Mouse (Mus musculus) myocyte (in vitro differentiated cells): ENCODE results near the gene Cdca5. TPM values are rescaled to one million over a fixed set of nuclear protein-coding genes. Genes with fewer than 3 reads are reported as not detected.
A peak's percentile ranks its signal among the peaks of the same experiment; 100 is the strongest.

Experiments used
- H3K27me3 ChIP-seq: one replicate; pipeline ENCODE4 v1.6.1; 2011; ENCODE audit not compliant: control insufficient read depth, insufficient read depth, insufficient read length
- H3K36me3 ChIP-seq: one replicate; pipeline ENCODE4 v1.6.1; 2011; ENCODE audit not compliant: control insufficient read depth, insufficient read depth
- H3K4me2 ChIP-seq: one replicate; pipeline ENCODE4 v1.6.1; 2011; ENCODE audit warnings: low read depth, control low read depth
- H3K4me3 ChIP-seq: one replicate; pipeline ENCODE4 v1.5.1; 2011; ENCODE audit warnings: mild to moderate bottlenecking, control low read depth, moderate library complexity
- H3K79me2 ChIP-seq: one replicate; pipeline ENCODE4 v1.6.1; 2011; ENCODE audit not compliant: control insufficient read depth, insufficient read depth
- H3ac ChIP-seq: one replicate; pipeline ENCODE4 v1.6.1; 2011; ENCODE audit not compliant: control insufficient read depth, insufficient read length
- CEBPB ChIP-seq: IDR thresholded peaks from 2 replicates; pipeline ENCODE4 v1.6.1; 2011; ENCODE audit warnings: mild to moderate bottlenecking, moderate library complexity; ENCODE audit not compliant: poor library complexity, insufficient read depth, severe bottlenecking
- E2F4 ChIP-seq: IDR thresholded peaks from one replicate; pipeline ENCODE4 v1.6.1; 2011; ENCODE audit warnings: mild to moderate bottlenecking, control low read depth, moderate library complexity; ENCODE audit not compliant: insufficient read depth
- MAX ChIP-seq: IDR thresholded peaks from one replicate; pipeline ENCODE4 v1.6.1; 2011; ENCODE audit warnings: low read depth, mild to moderate bottlenecking, control low read depth
- MYOD1 ChIP-seq, 3 experiments: IDR thresholded peaks; one replicate each; pipeline ENCODE4 v1.6.1; 2011; ENCODE audit warnings: control low read depth in 2 of 3, low read depth in 2 of 3, mild to moderate bottlenecking in 2 of 3, moderate library complexity in 1 of 3; ENCODE audit not compliant: insufficient read length in 2 of 3, control insufficient read depth in 1 of 3
- MYOG ChIP-seq, 3 experiments: IDR thresholded peaks; one replicate each; pipeline ENCODE4 v1.6.1; 2011; ENCODE audit warnings: control low read depth in 2 of 3, low read depth in 2 of 3, mild to moderate bottlenecking in 2 of 3; ENCODE audit not compliant: insufficient read length in 2 of 3, control insufficient read depth in 1 of 3, insufficient read depth in 1 of 3
- POLR2A ChIP-seq: IDR thresholded peaks from one replicate; pipeline ENCODE4 v1.6.1; 2011; ENCODE audit warnings: low read depth, mild to moderate bottlenecking, control low read depth, moderate library complexity; ENCODE audit not compliant: insufficient read length
- POLR2AphosphoS2 ChIP-seq: IDR thresholded peaks from one replicate; pipeline ENCODE4 v1.6.1; 2011; ENCODE audit warnings: low read depth, control low read depth; ENCODE audit not compliant: insufficient read length
- REST ChIP-seq: IDR thresholded peaks from one replicate; pipeline ENCODE4 v1.6.1; 2011; ENCODE audit warnings: mild to moderate bottlenecking, control low read depth, moderate library complexity; ENCODE audit not compliant: insufficient read depth, insufficient read length
- SRF ChIP-seq: IDR thresholded peaks from one replicate; pipeline ENCODE4 v1.6.1; 2011; ENCODE audit warnings: low read depth; ENCODE audit not compliant: control insufficient read depth, insufficient read length
- TCF12 ChIP-seq: IDR thresholded peaks from one replicate; pipeline ENCODE4 v1.6.1; 2011; ENCODE audit warnings: mild to moderate bottlenecking, control low read depth; ENCODE audit not compliant: poor library complexity, insufficient read depth, severe bottlenecking
- TCF3 ChIP-seq: IDR thresholded peaks from one replicate; pipeline ENCODE4 v1.6.1; 2011; ENCODE audit warnings: low read depth, control low read depth; ENCODE audit not compliant: insufficient read length
- USF1 ChIP-seq: IDR thresholded peaks from one replicate; pipeline ENCODE4 v1.6.1; 2011; ENCODE audit warnings: low read depth, mild to moderate bottlenecking, control low read depth, moderate library complexity
- polyA plus RNA-seq: library from polyadenylated mRNA; unstranded; fragments of >200 nt; fragmentation: generic; extraction: Trizol; gene quantifications from one replicate; pipeline ENCODE4 v1.2.1, GENCODE M21; 2012; ENCODE audit warnings: missing spikeins

Gene Cdca5
- polyA plus RNA-seq, 1 experiment = 7.7 TPM

GRCm38 (mm10) chr19:6067011-6067723, 17.6 kb upstream of the Cdca5 start:
- TF ChIP-seq MYOG (IDR thresholded peaks at IDR 0.05; ENCODE audit: control insufficient read depth in 1 of 3, insufficient read depth in 1 of 3, insufficient read length in 2 of 3, low read depth in 2 of 3) (no peak), POLR2AphosphoS2 (peak; percentile 83), MAX (no peak), SRF (no peak), REST (no peak)
- peak overlapping the region; percentile 41 for H3K4me3 ChIP-seq

GRCm38 (mm10) chr19:6067724-6068415, 16.9 kb upstream of the Cdca5 start, which contains the start of gene Tm7sf2:
Tm7sf2 (minus strand) TSS chr19:6068373.
- Histone ChIP-seq H3K4me3 (peak within 1 kb of the TSS; percentile 41), H3K4me2 (peak within 1 kb of the TSS; percentile 99), H3K79me2 (peaks cover 11% of the 10 kb centered on the region), H3ac (peak within 1 kb of the TSS; percentile 17), H3K27me3 (no peaks in the 10 kb centered on the region), H3K36me3 (no peaks in the 10 kb centered on the region)
- no peak for TF ChIP-seq TCF12
- TF ChIP-seq USF1 = no peak
- TF ChIP-seq E2F4 = peak; percentile 75
- peak in 2 of 3 experiments; percentile 38 to 42 for TF ChIP-seq MYOG (IDR thresholded peaks at IDR 0.05; ENCODE audit: control insufficient read depth in 1 of 3, insufficient read depth in 1 of 3, insufficient read length in 2 of 3, low read depth in 2 of 3)
- TF ChIP-seq MYOD1 (IDR thresholded peaks at IDR 0.05; ENCODE audit: control insufficient read depth in 1 of 3, insufficient read length in 2 of 3, low read depth in 2 of 3) = peak in 1 of 3 experiments; percentile 43
- no peak for TF ChIP-seq POLR2A
- TF ChIP-seq CEBPB = no peak
- TF ChIP-seq POLR2AphosphoS2 = peak; percentile 16
- no peak for TF ChIP-seq SRF

More at GRCm38 (mm10) chr19:6067011-6067723, 17.6 kb upstream of the Cdca5 start:
- Histone ChIP-seq H3K27me3 (no peaks in the 10 kb centered on the region), H3K4me2 (peak overlapping the region; percentile 99), H3K79me2 (peaks cover 18% of the 10 kb centered on the region), H3ac (peak overlapping the region; percentile 17), H3K36me3 (no peaks in the 10 kb centered on the region)

- Histone ChIP-seq H3K4me3 (no peak overlapping the region), H3K36me3 (peaks cover 3% of the 10 kb centered on the region), H3K27me3 (no peaks in the 10 kb centered on the region), H3K79me2 (peaks cover 5% of the 10 kb centered on the region), H3K4me2 (no peak overlapping the region), H3ac (no peak overlapping the region)
- TF ChIP-seq TCF3 = no peak
- TF ChIP-seq USF1 = no peak
- TF ChIP-seq E2F4 = no peak
- no peak for TF ChIP-seq MYOD1 (IDR thresholded peaks at IDR 0.05; ENCODE audit: control insufficient read depth in 1 of 3, insufficient read length in 2 of 3, low read depth in 2 of 3)
- TF ChIP-seq SRF = no peak
- no peak for TF ChIP-seq MYOG (IDR thresholded peaks at IDR 0.05; ENCODE audit: control insufficient read depth in 1 of 3, insufficient read depth in 1 of 3, insufficient read length in 2 of 3, low read depth in 2 of 3)
- TF ChIP-seq POLR2AphosphoS2 = no peak
- no peak for TF ChIP-seq POLR2A
- TF ChIP-seq TCF12 = no peak
- no peak for TF ChIP-seq MAX
- no peak for TF ChIP-seq CEBPB
- TF ChIP-seq REST = no peak
Observed at GRCm38 (mm10) chr19:6068951-6069350, 15.8 kb upstream of the Cdca5 start.

GRCm38 (mm10) chr19:6069851-6070250, 14.9 kb upstream of the Cdca5 start:
- H3ac ChIP-seq = no peak overlapping the region
- no peaks in the 10 kb centered on the region for H3K27me3 ChIP-seq
- no peak overlapping the region for H3K4me3 ChIP-seq
- peaks cover 5% of the 10 kb centered on the region for H3K79me2 ChIP-seq
- H3K36me3 ChIP-seq = peaks cover 3% of the 10 kb centered on the region
- TF ChIP-seq CEBPB = no peak
- TF ChIP-seq USF1 = no peak
- no peak for TF ChIP-seq SRF
- TF ChIP-seq MAX = no peak
- TF ChIP-seq E2F4 = no peak
- H3K4me2 ChIP-seq = no peak overlapping the region

- Histone ChIP-seq H3K36me3 (peaks cover 3% of the 10 kb centered on the region), H3K4me2 (no peak overlapping the region)
Observed at GRCm38 (mm10) chr19:6070571-6071250, 14.1 kb upstream of the Cdca5 start.

More at GRCm38 (mm10) chr19:6070571-6071250, 14.1 kb upstream of the Cdca5 start:
- no peak overlapping the region for H3ac ChIP-seq
- H3K79me2 ChIP-seq = peaks cover 11% of the 10 kb centered on the region
- no peaks in the 10 kb centered on the region for H3K27me3 ChIP-seq
- H3K4me3 ChIP-seq = no peak overlapping the region
- no peak for TF ChIP-seq REST
- TF ChIP-seq SRF = no peak
- no peak for TF ChIP-seq MAX
- no peak for TF ChIP-seq POLR2AphosphoS2
- TF ChIP-seq USF1 = no peak
- TF ChIP-seq POLR2A = no peak
- TF ChIP-seq MYOG (IDR thresholded peaks at IDR 0.05; ENCODE audit: control insufficient read depth in 1 of 3, insufficient read depth in 1 of 3, insufficient read length in 2 of 3, low read depth in 2 of 3) = no peak
- no peak for TF ChIP-seq MYOD1 (IDR thresholded peaks at IDR 0.05; ENCODE audit: control insufficient read depth in 1 of 3, insufficient read length in 2 of 3, low read depth in 2 of 3)
- TF ChIP-seq TCF12 = no peak
- TF ChIP-seq CEBPB = no peak
